In the genomic region with DNA sequence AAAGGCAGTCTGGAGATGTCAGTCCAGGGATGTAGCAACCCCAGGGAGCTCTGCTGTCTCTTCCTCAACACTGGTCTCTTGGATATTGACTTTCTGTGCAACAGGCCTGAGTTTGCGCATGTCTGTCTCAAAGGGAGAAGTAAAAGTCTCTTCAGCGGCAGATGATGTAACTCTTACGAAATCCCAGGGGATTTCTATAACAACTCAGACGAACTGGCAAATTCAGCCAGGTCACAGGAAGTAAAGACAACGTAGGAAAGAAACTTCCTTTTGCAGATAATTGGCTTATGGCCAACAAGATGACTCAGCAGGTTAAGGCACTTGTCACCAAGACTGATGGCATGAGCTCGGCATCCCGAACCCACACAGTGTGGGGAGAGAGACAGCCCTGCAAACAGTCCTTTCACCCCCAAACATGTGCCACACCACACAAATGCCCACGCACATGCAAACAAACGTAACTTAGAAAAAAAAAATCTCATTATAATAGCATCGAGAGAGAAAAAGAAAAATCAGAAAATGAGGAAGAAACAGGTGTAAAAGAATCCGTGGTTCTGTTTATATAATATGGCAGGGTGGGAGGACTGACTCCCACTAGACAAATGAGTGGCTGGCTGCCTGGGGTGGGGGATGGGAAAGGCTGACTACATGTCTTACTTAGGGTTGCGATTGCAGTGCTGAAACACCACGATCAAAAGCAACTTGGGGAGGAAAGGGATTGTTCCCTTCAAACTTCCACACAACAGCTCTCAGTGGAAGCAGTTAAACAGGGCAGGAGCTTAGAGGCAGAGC, we compare ENCODE assay signal across 8 mouse cellular contexts. TPM values are rescaled to one million over a fixed set of nuclear protein-coding genes. Genes with fewer than 3 reads are reported as not detected.
A peak's percentile ranks its signal among the peaks of the same experiment; 100 is the strongest.
DNase-seq lines count a peak whose midpoint lies in the region; ATAC-seq and TF ChIP-seq lines count a peak whose summit lies in the region.

No protein-coding gene starts in this region.

- H3K27me3 ChIP-seq in heart, postnatal 0 days (ENCODE audit: control insufficient read depth, insufficient read depth, low read length), result no peaks in the 10 kb centered on the region
- no peaks in the 10 kb centered on the region for H3K27me3 ChIP-seq in midbrain, embryonic 14.5 days (ENCODE audit: control insufficient read depth, insufficient read depth, low read length)
- peaks cover 4% of the 10 kb centered on the region; the same call in 1 of the 2 replicates for H3K27me3 ChIP-seq in forebrain, embryonic 16.5 days (replicated peaks; ENCODE audit: control insufficient read depth, insufficient read depth, low read length)

- 52% methylated on average over 13 of the region's 13 CpGs for WGBS in heart, postnatal 0 days
- WGBS in midbrain, embryonic 14.5 days, result 78% methylated on average over 13 of the region's 13 CpGs
- WGBS in forebrain, embryonic 16.5 days, result 75% methylated on average over 13 of the region's 13 CpGs

- no peak overlapping the region for H3K27ac ChIP-seq in heart, postnatal 0 days (ENCODE audit: low read depth)
- H3K27ac ChIP-seq in ES-E14 (ENCODE audit: insufficient read depth, low read depth, low read length, poor library complexity, severe bottlenecking), result no peak overlapping the region
- no peak overlapping the region for H3K27ac ChIP-seq in midbrain, embryonic 14.5 days (replicated peaks; ENCODE audit: low read depth, low read length)
- no peak overlapping the region for H3K27ac ChIP-seq in forebrain, embryonic 16.5 days (ENCODE audit: low read length)

- peaks cover 15% of the 10 kb centered on the region; the same call in 1 of the 2 replicates for H3K4me1 ChIP-seq in heart, postnatal 0 days (ENCODE audit: control insufficient read depth, insufficient read depth)
- peaks cover 2 to 12% of the 10 kb centered on the region in 2 experiments; a peak in 1 of 4 replicates for H3K4me1 ChIP-seq in ES-E14 (ENCODE audit: control insufficient read depth in 2 of 2, insufficient read depth in 2 of 2, low read length in 2 of 2, poor library complexity in 1 of 2)
- H3K4me1 ChIP-seq in midbrain, embryonic 14.5 days (ENCODE audit: control insufficient read depth, insufficient read depth, low read length), result no peaks in the 10 kb centered on the region
- H3K4me1 ChIP-seq in forebrain, embryonic 16.5 days (replicated peaks; ENCODE audit: control insufficient read depth, insufficient read depth, low read length), result no peaks in the 10 kb centered on the region

- H3K9ac ChIP-seq in heart, postnatal 0 days (replicated peaks; ENCODE audit: low read depth, low read length), result no peak overlapping the region
- no peak overlapping the region for H3K9ac ChIP-seq in ES-E14 (ENCODE audit: insufficient read depth, low read depth, low read length, poor library complexity, severe bottlenecking)
- no peak overlapping the region for H3K9ac ChIP-seq in midbrain, embryonic 14.5 days (replicated peaks; ENCODE audit: low read length)
- no peak overlapping the region for H3K9ac ChIP-seq in forebrain, embryonic 16.5 days (replicated peaks; ENCODE audit: low read depth, low read length)

- no peak for TF ChIP-seq EP300 in heart, postnatal 0 days (IDR thresholded peaks at IDR 0.05; ENCODE audit: low read depth)

- DNase-seq in heart, postnatal 0 days (ENCODE audit: low spot score), result peak; percentile 62
- no peak for DNase-seq in heart, postnatal 25 days (ENCODE audit: low spot score)
- no peak for DNase-seq in ES-E14 (ENCODE audit: low read depth, low spot score)
- peak; percentile 94 for DNase-seq in gonadal fat pad, adult 2 months (ENCODE audit: low read depth)
- DNase-seq in mesoderm, embryonic 11.5 days (ENCODE audit: low read depth, low spot score), result peak; percentile 55
- no peak for DNase-seq in midbrain, embryonic 14.5 days
- no peak for DNase-seq in urinary bladder, adult 2 months (ENCODE audit: low spot score)

- in situ Hi-C loops in ES-E14 (cut with MboI; ENCODE audit: low sequenced_read_pairs in 2 of 2, unreplicated experiment in 2 of 2), result no loop called here

- H3K9me3 ChIP-seq in heart, postnatal 0 days (replicated peaks; ENCODE audit: control insufficient read depth, low read length), result no peaks in the 10 kb centered on the region
- no peaks in the 10 kb centered on the region for H3K9me3 ChIP-seq in ES-E14 (ENCODE audit: control insufficient read depth, insufficient read depth, low read depth, low read length)
- H3K9me3 ChIP-seq in midbrain, embryonic 14.5 days (ENCODE audit: control insufficient read depth, low read length), result no peaks in the 10 kb centered on the region
- no peaks in the 10 kb centered on the region for H3K9me3 ChIP-seq in forebrain, embryonic 16.5 days (ENCODE audit: control insufficient read depth, low read length)

- intact Hi-C loops in heart, postnatal 25 days (cut with DNase I), result no loop called here

- no peak overlapping the region for H3K4me2 ChIP-seq in heart, postnatal 0 days (ENCODE audit: low read depth, low read length)
- no peak overlapping the region for H3K4me2 ChIP-seq in midbrain, embryonic 14.5 days (ENCODE audit: low read length)
- H3K4me2 ChIP-seq in forebrain, embryonic 16.5 days (ENCODE audit: low read length), result no peak overlapping the region

- no peak for TF ChIP-seq CTCF in heart, postnatal 0 days (IDR thresholded peaks at IDR 0.05; ENCODE audit: low read depth)

- no peak for ATAC-seq in heart, postnatal 0 days (ENCODE audit: insufficient read depth, low read depth)
- ATAC-seq in midbrain, embryonic 14.5 days (ENCODE audit: low FRiP score, low TSS enrichment), result no peak
- ATAC-seq in forebrain, embryonic 16.5 days, result no peak

- H3K4me3 ChIP-seq in heart, postnatal 0 days (ENCODE audit: low read depth, low read length), result no peak overlapping the region
- no peak overlapping the region for H3K4me3 ChIP-seq in ES-E14 (ENCODE audit: insufficient read depth in 1 of 2, low read depth in 1 of 2, low read length in 2 of 2, poor library complexity in 1 of 2, severe bottlenecking in 1 of 2)
- H3K4me3 ChIP-seq in midbrain, embryonic 14.5 days (replicated peaks; ENCODE audit: low read depth, low read length), result no peak overlapping the region
- H3K4me3 ChIP-seq in forebrain, embryonic 16.5 days (replicated peaks; ENCODE audit: low read length), result no peak overlapping the region

- no peaks in the 10 kb centered on the region for H3K36me3 ChIP-seq in heart, postnatal 0 days (replicated peaks; ENCODE audit: control insufficient read depth, insufficient read depth, low read length)
- H3K36me3 ChIP-seq in ES-E14 (ENCODE audit: control insufficient read depth, insufficient read depth, low read length, poor library complexity, severe bottlenecking), result no peaks in the 10 kb centered on the region
- H3K36me3 ChIP-seq in midbrain, embryonic 14.5 days (ENCODE audit: control insufficient read depth, insufficient read depth, low read length), result no peaks in the 10 kb centered on the region
- H3K36me3 ChIP-seq in forebrain, embryonic 16.5 days (ENCODE audit: control insufficient read depth, insufficient read depth), result no peaks in the 10 kb centered on the region

TF ChIP-seq in ES-E14, 5 proteins besides CTCF, POLR2A, EP300 and RAD21:
- TF ChIP-seq ZNF384 (IDR thresholded peaks at IDR 0.05; ENCODE audit: low read depth, low read length) (no peak), MAFK (IDR thresholded peaks at IDR 0.05; ENCODE audit: insufficient read depth, low read depth, low read length) (peak; percentile 82), ZC3H11A (IDR thresholded peaks at IDR 0.05; ENCODE audit: borderline replicate concordance, low read depth, low read length) (no peak)

RNA-seq across cellular contexts. Expression of a gene that starts 6.7 kb away (rescaled TPM):
- total RNA-seq in heart, postnatal 0 days (2014; rRNA removed; ENCODE audit: low replicate concordance), result 3.0 and 9.8 TPM in 2 replicates
- polyA plus RNA-seq in heart, postnatal 0 days (2015; fragmentation: Nextera tagmentation; extraction: Ambion mirVana), result 13.3 and 15.1 TPM in 2 replicates
- 10 to 100 TPM; 22.5 to 30.5 TPM for total RNA-seq in heart, postnatal 25 days (2021)
- 11.5 and 12.2 TPM in 2 replicates for total RNA-seq in ES-E14 (2012; rRNA removed)
- polyA plus RNA-seq in gonadal fat pad, adult 2 months (2012; rRNA removed), result 12.9 and 14.0 TPM in 2 replicates
- 29.1 and 31.2 TPM in 2 replicates for polyA plus RNA-seq in midbrain, embryonic 14.5 days (2014; fragmentation: Nextera tagmentation; extraction: Ambion mirVana)
- polyA plus RNA-seq in urinary bladder, adult 2 months (2012; rRNA removed), result 13.5 and 14.5 TPM in 2 replicates
- 22.4 and 22.7 TPM in 2 replicates for polyA plus RNA-seq in forebrain, embryonic 16.5 days (2015; fragmentation: Nextera tagmentation; extraction: Ambion mirVana)

RNA-seq across cellular contexts. Expression of a gene that starts 42.9 kb away (rescaled TPM):
- 64.7 and 80.0 TPM in 2 replicates for total RNA-seq in heart, postnatal 0 days (2014; rRNA removed; ENCODE audit: low replicate concordance)
- 38.8 and 43.0 TPM in 2 replicates for polyA plus RNA-seq in heart, postnatal 0 days (2015; fragmentation: Nextera tagmentation; extraction: Ambion mirVana)
- 10 to 100 TPM; 82.3 to 89.7 TPM for total RNA-seq in heart, postnatal 25 days (2021)
- total RNA-seq in ES-E14 (2012; rRNA removed), result 47.3 and 66.6 TPM in 2 replicates
- polyA plus RNA-seq in gonadal fat pad, adult 2 months (2012; rRNA removed), result 28.5 and 34.2 TPM in 2 replicates
- 30.8 and 36.2 TPM in 2 replicates for polyA plus RNA-seq in midbrain, embryonic 14.5 days (2014; fragmentation: Nextera tagmentation; extraction: Ambion mirVana)
- polyA plus RNA-seq in urinary bladder, adult 2 months (2012; rRNA removed), result 21.6 and 24.0 TPM in 2 replicates
- polyA plus RNA-seq in forebrain, embryonic 16.5 days (2015; fragmentation: Nextera tagmentation; extraction: Ambion mirVana), result 37.3 and 43.5 TPM in 2 replicates

Comparison
In these comparisons a context has a peak if more than half of its experiments do, and no peak if none do; other contexts are left out.
1. DNase-seq: peak in heart, postnatal 0 days (single experiment), gonadal fat pad, adult 2 months (single experiment) and mesoderm, embryonic 11.5 days (single experiment); none in heart, postnatal 25 days (single experiment), ES-E14 (single experiment), midbrain, embryonic 14.5 days (single experiment) and urinary bladder, adult 2 months (single experiment).